Mouse (Mus musculus) lung, adult 2 months (tissue): ENCODE measurements at regions not wholly inside any gene's neighbourhood (a gene's known extent, or its start where the extent isn't known, plus 50 kb on each side); places are given as distances from the start of the nearest gene placed in this dataset.

ENCODE experiments used
- DNase-seq: peaks from one replicate; pipeline ENCODE4 v3.0.0; 2022
- H3K4me1 ChIP-seq: fragments of 200-500 bp; 2 replicates; pipeline ENCODE4 v1.6.1; 2011; ENCODE audit warnings: low read length; ENCODE audit not compliant: control insufficient read depth, insufficient read depth
- H3K4me3 ChIP-seq: fragments of 200-500 bp; replicated peaks from 2 replicates; pipeline ENCODE3; 2011; ENCODE audit warnings: low read depth, mild to moderate bottlenecking, control low read depth, low read length; ENCODE audit errors: extremely low read depth
- CTCF ChIP-seq: fragments of 200-500 bp; IDR thresholded peaks from 2 replicates; pipeline ENCODE4 v1.5.1; 2011; ENCODE audit warnings: mild to moderate bottlenecking, low read length, control low read depth; ENCODE audit not compliant: insufficient read depth
- POLR2A ChIP-seq: fragments of 200-500 bp; IDR thresholded peaks from 2 replicates; pipeline ENCODE4 v1.6.1; 2011; ENCODE audit warnings: low read depth, mild to moderate bottlenecking, control low read depth, low read length, borderline replicate concordance; ENCODE audit errors: extremely low read depth
- WGBS: fragments of 180-500 bp; shearing (Covaris S2); methylation state at CpG from one replicate; pipeline ENCODE4 v1.1.7; 2018; 5-methylcytosine and 5-hydroxymethylcytosine counted together

DNA sequence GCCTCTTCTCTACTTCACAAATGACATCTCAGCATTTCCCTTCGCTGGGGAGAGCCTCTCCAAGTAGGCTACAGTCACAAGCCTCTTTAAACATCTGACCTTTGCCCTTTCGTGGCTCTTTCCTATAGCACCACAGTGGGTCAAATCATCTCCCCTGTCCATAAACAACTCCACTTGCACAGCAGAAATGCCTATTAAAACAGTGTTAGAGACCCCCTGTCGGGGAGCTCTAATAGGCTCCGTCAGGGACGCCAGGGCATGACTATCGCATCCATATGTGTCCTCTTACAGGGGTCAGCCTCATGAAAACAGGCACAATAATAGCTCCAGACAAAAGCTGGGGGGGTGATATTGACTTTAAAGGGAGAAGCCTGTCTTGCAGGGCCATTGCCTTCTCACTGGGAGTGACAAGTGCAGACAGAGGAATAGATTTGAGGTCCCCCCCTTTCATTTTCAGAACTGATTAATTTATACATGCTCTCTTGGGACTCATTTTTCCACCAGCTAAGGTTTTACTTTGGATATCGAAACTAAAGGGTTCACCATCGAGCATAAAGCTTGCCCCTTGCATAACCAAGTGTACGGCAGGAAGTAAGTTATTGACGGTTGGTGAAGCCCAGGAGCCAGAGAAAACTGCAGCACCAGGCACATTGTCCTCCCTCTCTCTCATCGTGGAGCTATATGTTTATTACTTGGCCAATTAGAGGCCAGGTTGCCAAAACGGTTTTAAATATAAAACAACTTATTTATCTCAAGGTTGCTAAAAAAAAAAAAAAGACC, 94.6 kb upstream of the Mbip start:
- Histone ChIP-seq H3K4me1 (no peaks in the 10 kb centered on the region; the same call in 1 of the 2 replicates), H3K4me3 (no peak overlapping the region)
- no peak for DNase-seq
- 57% methylated on average over 12 of the region's 12 CpGs for WGBS
- TF ChIP-seq CTCF = no peak
- no peak for TF ChIP-seq POLR2A

DNA sequence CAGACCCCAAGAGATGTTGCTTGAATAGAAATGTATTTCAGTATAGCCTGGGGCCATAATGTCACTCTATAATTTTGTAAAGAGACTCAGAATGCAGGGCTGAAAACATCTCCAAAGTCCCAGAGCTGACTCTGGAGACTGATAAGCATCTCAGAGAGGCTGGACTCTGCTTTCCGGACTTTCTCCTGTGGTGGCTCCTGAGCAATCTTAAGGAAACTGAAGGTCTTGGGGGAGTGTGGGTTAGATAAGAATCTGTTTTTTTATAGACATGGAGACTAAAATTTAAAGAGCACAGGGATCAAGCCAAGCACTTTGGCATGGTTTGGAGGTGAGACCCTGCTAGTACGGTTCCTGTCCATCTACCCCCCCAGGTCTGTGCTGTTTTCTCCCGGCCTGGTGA, 92.7 kb upstream of the Mbip start:
- H3K4me3 ChIP-seq = no peak overlapping the region
- DNase-seq = no peak
- TF ChIP-seq CTCF (no peak), POLR2A (no peak)
- 60% methylated on average over 3 of the region's 3 CpGs for WGBS
- H3K4me1 ChIP-seq = no peaks in the 10 kb centered on the region; the same call in 1 of the 2 replicates

DNA sequence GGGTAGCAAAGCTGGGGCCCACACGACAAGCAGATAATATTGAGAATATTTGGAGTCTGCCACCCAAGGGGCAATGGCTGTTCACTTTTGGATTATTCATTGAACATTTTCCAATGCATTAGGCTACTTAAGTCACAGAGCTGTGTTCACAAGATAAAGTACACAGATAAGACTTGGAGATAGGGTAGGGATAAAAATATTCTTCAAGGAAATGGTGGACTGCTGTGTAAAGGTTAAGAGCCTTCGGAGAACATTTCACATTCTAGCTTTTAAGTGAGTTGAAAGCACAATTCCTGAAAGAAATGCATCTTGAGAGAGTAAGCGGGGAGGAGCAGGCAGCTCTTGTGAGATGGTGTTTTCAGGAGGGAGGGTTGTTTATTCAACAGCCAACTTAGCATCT, 92.3 kb upstream of the Mbip start:
- Histone ChIP-seq H3K4me3 (no peak overlapping the region), H3K4me1 (no peaks in the 10 kb centered on the region; the same call in 1 of the 2 replicates)
- 61% methylated on average over 3 of the region's 3 CpGs for WGBS
- no peak for TF ChIP-seq POLR2A
- no peak for TF ChIP-seq CTCF
- no peak for DNase-seq

DNA sequence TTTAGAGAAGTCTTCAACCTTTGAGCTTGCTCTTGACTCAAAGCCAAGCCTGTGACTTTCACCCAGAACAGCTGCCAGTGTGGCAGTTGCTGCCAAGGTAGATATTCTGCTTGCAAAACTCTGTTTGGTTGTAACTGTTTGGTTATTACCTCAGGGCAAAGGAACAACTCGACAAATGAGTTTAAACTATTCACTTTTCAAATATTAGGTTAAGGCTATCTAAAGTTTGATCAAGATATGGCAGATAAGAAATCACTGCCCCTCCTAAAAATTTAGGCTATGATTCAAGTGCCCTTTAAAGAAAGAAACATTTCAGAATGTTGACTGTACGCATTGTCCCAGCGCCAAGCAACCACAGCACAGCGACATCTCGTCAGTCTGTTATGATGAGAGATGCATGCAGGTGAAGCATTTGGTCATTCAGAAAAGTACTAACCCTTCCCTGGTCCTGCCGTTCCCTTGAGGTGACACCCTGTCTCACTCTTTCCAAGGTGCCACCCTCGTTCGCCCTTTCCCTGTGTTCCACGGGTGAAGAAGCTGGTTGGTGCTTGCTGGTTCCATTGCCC, 81.1 kb upstream of the Mbip start:
- DNase-seq = peak; percentile 57
- no peaks in the 10 kb centered on the region; the same call in none of the 2 replicates for H3K4me1 ChIP-seq
- 69% methylated on average over 9 of the region's 9 CpGs for WGBS
- H3K4me3 ChIP-seq = no peak overlapping the region
- TF ChIP-seq POLR2A (peak; percentile 41; the same call in 1 of the 2 replicates), CTCF (no peak)

DNA sequence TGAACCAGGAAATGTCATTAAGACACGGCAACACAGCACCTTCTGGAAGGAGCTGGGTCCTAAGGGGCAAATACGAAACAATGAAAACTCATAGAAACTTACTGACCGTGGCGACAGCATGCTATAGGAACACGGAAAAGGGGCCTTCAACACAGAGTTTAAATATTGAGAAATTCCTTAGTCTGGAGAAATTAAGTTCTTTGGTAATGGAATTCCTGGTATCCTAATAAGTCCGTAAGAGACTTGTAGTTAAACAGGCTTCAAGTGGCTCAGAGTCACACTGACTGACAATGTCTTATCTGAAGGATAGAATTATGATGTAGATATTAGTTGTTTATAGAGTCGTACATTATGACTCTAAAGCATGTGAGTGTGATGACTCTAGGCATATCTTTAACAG, 70.4 kb upstream of the Mbip start:
- 55% methylated on average over 7 of the region's 7 CpGs for WGBS
- peaks cover 3% of the 10 kb centered on the region for H3K4me1 ChIP-seq
- no peak for DNase-seq
- TF ChIP-seq CTCF = no peak
- TF ChIP-seq POLR2A = no peak
- no peak overlapping the region for H3K4me3 ChIP-seq

DNA sequence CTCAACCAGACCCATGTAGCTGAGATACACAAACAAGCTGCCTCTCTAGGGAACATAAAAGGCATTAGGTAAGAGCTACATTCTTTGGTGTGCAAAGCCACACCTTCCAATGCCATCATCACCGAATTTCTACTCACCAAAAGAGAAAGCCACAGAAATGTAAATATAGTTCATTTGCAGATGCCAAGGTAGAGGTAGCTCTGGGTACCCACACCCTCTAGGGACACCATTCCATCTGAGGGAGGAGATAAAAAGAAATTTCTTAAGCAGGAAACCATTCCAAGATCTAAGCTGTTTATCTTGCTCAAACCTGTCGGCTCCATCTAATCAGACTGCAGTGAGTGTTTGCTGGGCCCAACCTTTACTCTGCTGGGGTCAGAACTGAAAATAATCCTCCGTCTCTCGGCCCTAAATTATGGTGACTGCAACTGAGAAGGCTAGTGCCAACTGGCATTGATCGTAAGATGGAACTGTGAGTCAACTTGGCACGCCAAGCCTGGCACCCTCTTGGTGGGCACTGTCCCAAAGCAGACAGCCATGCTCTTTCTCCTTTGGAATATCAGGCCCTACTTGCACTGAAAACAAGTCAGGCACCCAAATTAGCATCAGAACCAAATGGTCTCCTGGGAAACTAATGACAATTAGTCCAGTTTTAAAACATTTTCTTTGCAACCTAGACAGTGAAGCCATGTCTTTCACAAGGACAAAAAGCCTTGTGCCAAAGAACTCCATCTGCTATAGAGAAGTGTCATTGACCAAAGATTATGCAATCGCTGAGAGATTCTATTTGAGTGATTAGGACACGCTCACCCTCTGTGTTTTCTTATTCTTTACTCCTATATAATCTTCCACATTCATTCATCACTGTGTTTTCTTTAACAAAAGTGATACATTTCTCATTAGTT, 69.4 kb upstream of the Mbip start:
- peak; percentile 57 for DNase-seq
- H3K4me1 ChIP-seq = peaks cover 3% of the 10 kb centered on the region
- 52% methylated on average over 8 of the region's 8 CpGs for WGBS

DNA sequence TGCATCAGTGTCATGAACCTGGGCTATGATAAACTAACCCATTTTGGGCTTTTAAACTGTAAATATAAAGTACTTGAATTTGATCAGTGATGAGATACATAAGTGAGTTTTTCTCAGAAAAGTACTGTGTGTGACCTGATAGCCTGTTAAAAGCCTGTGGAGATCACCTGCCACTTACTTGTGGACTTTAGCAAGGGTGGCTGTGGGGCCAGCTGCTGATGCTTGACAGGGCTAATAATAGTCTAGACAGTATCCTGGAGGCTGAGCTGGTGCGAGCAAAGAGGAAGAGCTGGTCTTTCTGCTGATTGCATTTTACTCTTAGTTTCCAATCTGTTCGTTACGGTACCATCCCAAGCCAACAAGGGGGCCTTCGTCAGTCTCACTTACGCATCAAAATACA, 60.0 kb upstream of the Mbip start:
- no peak for TF ChIP-seq POLR2A
- no peak for TF ChIP-seq CTCF
- WGBS = 65% methylated on average over 5 of the region's 5 CpGs

More for the DNA sequence above, 69.4 kb upstream of the Mbip start:
- no peak overlapping the region for H3K4me3 ChIP-seq
- no peak for TF ChIP-seq CTCF
- TF ChIP-seq POLR2A = no peak

DNA sequence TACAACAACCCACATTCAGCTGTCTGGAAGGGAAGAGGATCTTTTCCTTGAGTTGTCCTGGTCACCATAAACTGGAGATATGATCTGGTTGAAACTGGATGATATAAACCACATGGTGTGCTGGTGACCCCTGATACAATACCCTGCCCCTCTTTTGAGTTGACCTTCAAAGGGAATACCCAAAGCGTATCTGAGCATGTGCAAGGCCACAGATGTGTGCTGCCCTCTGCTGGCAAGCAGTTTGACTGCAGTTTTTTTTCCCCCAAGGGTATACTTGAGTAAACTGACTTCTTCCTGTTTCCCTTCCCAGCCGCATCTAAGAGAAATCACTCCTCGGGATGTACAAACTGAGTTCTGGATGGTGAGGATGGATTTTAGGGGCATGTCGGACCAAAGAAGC, 59.1 kb upstream of the Mbip start:
- H3K4me3 ChIP-seq = no peak overlapping the region
- TF ChIP-seq POLR2A = no peak
- TF ChIP-seq CTCF = peak; percentile 80
- DNase-seq = peak; percentile 68
- no peaks in the 10 kb centered on the region for H3K4me1 ChIP-seq
- WGBS = 22% methylated on average over 4 of the region's 4 CpGs

More for the DNA sequence above, 60.0 kb upstream of the Mbip start:
- H3K4me1 ChIP-seq = no peaks in the 10 kb centered on the region
- H3K4me3 ChIP-seq = no peak overlapping the region
- no peak for DNase-seq

DNA sequence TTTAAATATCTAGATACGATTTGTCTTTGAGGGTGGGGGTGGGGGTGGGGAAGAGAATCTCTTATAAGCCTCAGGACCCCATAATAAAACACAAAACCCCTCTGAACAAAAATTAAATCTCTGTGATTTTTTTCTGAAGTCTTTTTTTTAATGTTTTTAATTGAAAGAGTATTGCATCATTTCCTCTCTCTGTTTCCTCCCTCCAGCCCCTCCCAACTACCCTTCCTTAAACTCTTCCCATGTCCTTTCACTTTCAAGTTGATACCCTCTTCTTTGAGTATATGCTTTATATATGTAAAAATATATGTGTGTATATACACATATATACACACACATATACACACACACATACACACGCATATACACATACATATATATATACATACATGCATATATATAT, 58.6 kb upstream of the Mbip start:
- 83% methylated on average over 2 of the region's 2 CpGs for WGBS
- DNase-seq = no peak
- H3K4me1 ChIP-seq = no peaks in the 10 kb centered on the region
- H3K4me3 ChIP-seq = no peak overlapping the region
- TF ChIP-seq POLR2A (no peak), CTCF (no peak)

DNA sequence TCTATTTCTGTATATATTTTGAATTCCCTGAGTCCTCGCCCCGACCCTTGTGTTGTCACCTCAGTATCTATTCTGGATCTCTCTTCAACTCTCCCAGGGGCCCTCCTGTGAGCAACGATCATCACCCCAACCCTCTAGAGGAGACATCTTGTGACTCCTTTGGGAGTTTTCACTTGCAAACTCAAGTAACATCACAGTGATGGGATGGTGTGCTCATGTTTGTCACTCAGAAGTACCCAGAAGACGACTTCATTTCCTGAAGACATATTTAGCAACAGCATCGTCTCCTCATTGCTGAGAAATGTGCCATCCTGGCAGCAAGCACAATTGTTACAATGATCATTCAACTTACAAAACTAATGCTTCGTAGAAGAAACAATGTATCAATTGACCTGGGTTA, 57.9 kb upstream of the Mbip start:
- 54% methylated on average over 6 of the region's 6 CpGs for WGBS
- TF ChIP-seq CTCF (no peak), POLR2A (no peak)

More for the DNA sequence above, 57.9 kb upstream of the Mbip start:
- Histone ChIP-seq H3K4me3 (no peak overlapping the region), H3K4me1 (no peaks in the 10 kb centered on the region)
- DNase-seq = no peak
